Mouse (Mus musculus): ENCODE results near the gene Zbtb16. TPM values are rescaled to one million over a fixed set of nuclear protein-coding genes. Genes with fewer than 3 reads are reported as not detected.
A peak's percentile ranks its signal among the peaks of the same experiment; 100 is the strongest.

Gene Zbtb16
- polyA plus RNA-seq, 1 experiment from 2014 or later: 2.3 TPM

DNA sequence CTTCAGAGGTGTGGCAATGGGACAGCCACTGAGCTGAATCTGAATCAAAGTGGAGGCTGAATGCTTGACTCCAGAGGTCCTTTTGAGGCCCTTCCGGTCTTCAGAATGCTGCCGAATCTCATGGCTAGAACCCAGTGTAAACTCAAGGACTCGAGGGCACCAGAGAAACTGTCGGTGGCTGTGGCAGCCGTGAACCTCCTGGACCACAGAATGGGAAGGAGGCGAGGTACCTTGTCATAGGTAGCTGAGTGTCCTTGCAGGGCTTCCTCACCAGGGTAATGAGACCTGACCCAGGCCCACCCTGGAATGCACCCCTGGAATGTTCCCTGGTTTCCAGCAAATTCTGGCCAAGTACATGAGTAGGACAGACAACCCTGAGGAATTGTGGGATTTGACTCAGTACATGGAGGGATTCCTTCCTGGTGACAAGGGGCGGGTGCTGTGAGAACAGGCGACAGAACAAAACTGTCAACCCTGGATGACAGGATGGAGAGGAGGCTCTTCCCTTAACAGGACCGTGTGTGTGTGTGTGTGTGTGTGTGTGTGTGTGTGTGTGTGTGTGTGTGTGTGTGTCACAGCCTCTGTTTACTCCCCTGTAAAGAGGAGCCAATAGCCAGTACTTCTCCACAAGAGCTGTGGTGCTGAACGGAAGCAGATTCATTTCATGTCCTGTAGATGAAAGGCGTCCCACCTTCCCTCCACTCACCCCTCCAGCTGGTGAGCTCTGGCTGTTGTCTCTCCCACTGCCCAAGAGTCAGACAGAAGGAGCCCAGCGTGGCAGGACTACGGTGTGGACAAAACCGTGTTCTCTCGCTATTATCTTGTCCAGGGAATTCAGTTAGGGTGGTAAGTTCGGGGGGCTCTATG lies 189.0 kb downstream of the Zbtb16 start:
- 40% methylated on average over 16 of the region's 16 CpGs for whole genome bisulfite sequencing
- H3K36me3 ChIP-seq (ENCODE audit: control insufficient read depth, insufficient read depth, low read length): no peaks in the 10 kb centered on the region
- H3K4me2 ChIP-seq (ENCODE audit: low read length): no peak overlapping the region
- no peak overlapping the region for H3K4me3 ChIP-seq (ENCODE audit: low read depth, low read length)
- H3K27me3 ChIP-seq (replicated peaks; ENCODE audit: control insufficient read depth, insufficient read depth, low read length): no peaks in the 10 kb centered on the region; the same call in 1 of the 2 replicates
- H3K4me1 ChIP-seq (ENCODE audit: control insufficient read depth, insufficient read depth, low read length): peaks cover 25% of the 10 kb centered on the region
- no peak for DNase-seq (ENCODE audit: low spot score)
- H3K9me3 ChIP-seq (replicated peaks; ENCODE audit: control insufficient read depth, low read length): no peaks in the 10 kb centered on the region
- no peak overlapping the region for H3K9ac ChIP-seq (ENCODE audit: low read length)
- H3K27ac ChIP-seq (ENCODE audit: low read depth, low read length): no peak overlapping the region
- ATAC-seq: no peak

DNA sequence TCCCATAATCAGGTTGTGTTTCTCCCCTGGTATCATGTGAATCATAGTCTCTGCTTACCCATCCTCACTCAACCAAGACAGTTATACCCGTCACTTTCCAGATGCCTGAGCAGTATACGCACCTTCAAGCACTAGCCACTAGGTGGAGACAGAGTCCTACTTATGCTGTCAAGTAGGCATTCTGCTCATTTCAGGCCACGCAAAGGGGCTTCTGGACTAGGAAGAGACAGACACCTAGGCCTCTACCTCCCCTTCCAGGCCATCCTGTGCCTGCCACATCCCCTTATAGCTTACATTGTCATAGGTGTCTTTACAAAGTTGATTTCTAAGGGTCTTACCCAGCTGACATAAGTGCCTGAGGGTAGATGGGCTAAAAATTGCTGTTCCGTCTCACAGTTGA lies 189.8 kb downstream of the Zbtb16 start:
- Histone ChIP-seq H3K27ac (ENCODE audit: low read depth, low read length) (no peak overlapping the region), H3K4me3 (ENCODE audit: low read depth, low read length) (no peak overlapping the region), H3K9me3 (replicated peaks; ENCODE audit: control insufficient read depth, low read length) (no peaks in the 10 kb centered on the region), H3K4me2 (ENCODE audit: low read length) (no peak overlapping the region), H3K27me3 (replicated peaks; ENCODE audit: control insufficient read depth, insufficient read depth, low read length) (no peaks in the 10 kb centered on the region; the same call in 1 of the 2 replicates), H3K36me3 (ENCODE audit: control insufficient read depth, insufficient read depth, low read length) (no peaks in the 10 kb centered on the region), H3K9ac (ENCODE audit: low read length) (no peak overlapping the region), H3K4me1 (ENCODE audit: control insufficient read depth, insufficient read depth, low read length) (peaks cover 25% of the 10 kb centered on the region)
- ATAC-seq (peak; percentile 49; the same call in 1 of the 2 replicates), DNase-seq (ENCODE audit: low spot score) (peak; percentile 92)
- WGBS: 24% methylated on average over 4 of the region's 4 CpGs

DNA sequence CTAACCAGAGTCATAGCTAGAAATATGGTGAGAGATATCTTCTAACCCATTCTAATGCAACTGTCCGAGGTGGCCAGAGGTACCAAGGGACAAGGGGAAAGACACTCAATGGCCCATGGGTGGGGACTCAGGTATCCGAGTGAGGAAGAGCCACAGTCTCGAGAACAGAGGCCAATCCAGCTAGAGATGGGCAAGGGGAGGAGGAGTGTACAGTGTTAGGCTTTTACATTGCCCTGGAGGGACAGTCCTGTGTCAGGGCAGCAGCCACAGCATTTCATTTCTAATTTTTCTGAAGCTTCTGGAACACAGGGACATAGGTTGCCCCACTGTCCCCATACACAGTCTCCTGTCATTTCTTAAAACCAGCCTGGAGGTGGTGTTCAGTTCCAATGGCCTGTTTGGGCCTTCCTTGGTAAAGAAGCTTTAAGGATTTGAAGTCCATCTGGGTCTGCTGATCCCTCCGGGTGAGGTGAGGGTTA lies 190.3 kb downstream of the Zbtb16 start:
- H3K4me3 ChIP-seq (ENCODE audit: low read depth, low read length): no peak overlapping the region
- 51% methylated on average over 4 of the region's 4 CpGs for WGBS
- no peaks in the 10 kb centered on the region for H3K9me3 ChIP-seq (replicated peaks; ENCODE audit: control insufficient read depth, low read length)
- DNase-seq (ENCODE audit: low spot score) (no peak), ATAC-seq (no peak)
- H3K36me3 ChIP-seq (ENCODE audit: control insufficient read depth, insufficient read depth, low read length): no peaks in the 10 kb centered on the region
- peaks cover 25% of the 10 kb centered on the region for H3K4me1 ChIP-seq (ENCODE audit: control insufficient read depth, insufficient read depth, low read length)
- no peak overlapping the region for H3K4me2 ChIP-seq (ENCODE audit: low read length)
- H3K9ac ChIP-seq (ENCODE audit: low read length): no peak overlapping the region
- H3K27me3 ChIP-seq (replicated peaks; ENCODE audit: control insufficient read depth, insufficient read depth, low read length): no peaks in the 10 kb centered on the region; the same call in 1 of the 2 replicates
- no peak overlapping the region for H3K27ac ChIP-seq (ENCODE audit: low read depth, low read length)

- no peaks in the 10 kb centered on the region; the same call in 1 of the 2 replicates for H3K27me3 ChIP-seq (replicated peaks; ENCODE audit: control insufficient read depth, insufficient read depth, low read length)
- 51% methylated on average over 13 of the region's 13 CpGs for WGBS
- H3K4me2 ChIP-seq (ENCODE audit: low read length): no peak overlapping the region
- peaks cover 23% of the 10 kb centered on the region for H3K4me1 ChIP-seq (ENCODE audit: control insufficient read depth, insufficient read depth, low read length)
- no peaks in the 10 kb centered on the region for H3K9me3 ChIP-seq (replicated peaks; ENCODE audit: control insufficient read depth, low read length)
- H3K27ac ChIP-seq (ENCODE audit: low read depth, low read length): no peak overlapping the region
- no peak overlapping the region for H3K4me3 ChIP-seq (ENCODE audit: low read depth, low read length)
- no peak for ATAC-seq
- H3K36me3 ChIP-seq (ENCODE audit: control insufficient read depth, insufficient read depth, low read length): no peaks in the 10 kb centered on the region
- no peak overlapping the region for H3K9ac ChIP-seq (ENCODE audit: low read length)
- DNase-seq (ENCODE audit: low spot score): peak; percentile 75
Observed at GRCm38 (mm10) chr9:48644926-48645647, 190.9 kb downstream of the Zbtb16 start.

DNA sequence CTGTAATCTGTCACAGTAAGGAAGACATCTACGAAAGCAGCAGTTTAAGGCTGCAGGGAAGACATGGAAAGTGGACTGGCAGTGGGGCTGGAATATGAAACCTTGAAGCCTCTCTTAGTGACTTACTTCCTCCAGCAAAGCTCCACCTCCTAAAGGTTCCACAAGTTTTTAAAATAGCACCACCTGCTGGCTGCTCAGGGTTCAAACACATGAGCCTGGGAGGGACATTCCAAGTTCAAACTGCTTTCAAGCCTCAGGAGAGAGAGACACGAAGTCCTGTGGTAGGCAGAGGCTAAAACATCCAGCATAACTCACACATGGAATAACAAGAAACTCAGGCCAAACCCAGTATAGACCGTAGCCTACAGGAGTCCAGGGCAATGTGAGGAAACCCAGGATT lies 191.6 kb downstream of the Zbtb16 start:
- H3K27me3 ChIP-seq (replicated peaks; ENCODE audit: control insufficient read depth, insufficient read depth, low read length): 0 out of 2 replicates have a peak, but pooled peaks cover 3% of the 10 kb centered on the region
- DNase-seq (ENCODE audit: low spot score) (no peak), ATAC-seq (no peak)
- no peaks in the 10 kb centered on the region for H3K9me3 ChIP-seq (replicated peaks; ENCODE audit: control insufficient read depth, low read length)
- 77% methylated on average over 3 of the region's 3 CpGs for WGBS
- peaks cover 16% of the 10 kb centered on the region for H3K4me1 ChIP-seq (ENCODE audit: control insufficient read depth, insufficient read depth, low read length)
- H3K27ac ChIP-seq (ENCODE audit: low read depth, low read length): no peak overlapping the region
- H3K4me3 ChIP-seq (ENCODE audit: low read depth, low read length): no peak overlapping the region
- H3K36me3 ChIP-seq (ENCODE audit: control insufficient read depth, insufficient read depth, low read length): no peaks in the 10 kb centered on the region
- no peak overlapping the region for H3K9ac ChIP-seq (ENCODE audit: low read length)
- H3K4me2 ChIP-seq (ENCODE audit: low read length): no peak overlapping the region

- Histone ChIP-seq H3K36me3 (ENCODE audit: control insufficient read depth, insufficient read depth, low read length) (no peaks in the 10 kb centered on the region), H3K4me2 (ENCODE audit: low read length) (no peak overlapping the region), H3K27ac (ENCODE audit: low read depth, low read length) (no peak overlapping the region), H3K4me1 (ENCODE audit: control insufficient read depth, insufficient read depth, low read length) (no peaks in the 10 kb centered on the region), H3K4me3 (ENCODE audit: low read depth, low read length) (no peak overlapping the region), H3K27me3 (replicated peaks; ENCODE audit: control insufficient read depth, insufficient read depth, low read length) (0 out of 2 replicates have a peak, but pooled peaks cover 7% of the 10 kb centered on the region), H3K9ac (ENCODE audit: low read length) (no peak overlapping the region), H3K9me3 (replicated peaks; ENCODE audit: control insufficient read depth, low read length) (no peaks in the 10 kb centered on the region)
- WGBS: 92% methylated on average over 8 of the region's 8 CpGs
- ATAC-seq: no peak
- DNase-seq (ENCODE audit: low spot score): no peak
Observed at GRCm38 (mm10) chr9:48641636-48642035, 194.4 kb downstream of the Zbtb16 start.

DNA sequence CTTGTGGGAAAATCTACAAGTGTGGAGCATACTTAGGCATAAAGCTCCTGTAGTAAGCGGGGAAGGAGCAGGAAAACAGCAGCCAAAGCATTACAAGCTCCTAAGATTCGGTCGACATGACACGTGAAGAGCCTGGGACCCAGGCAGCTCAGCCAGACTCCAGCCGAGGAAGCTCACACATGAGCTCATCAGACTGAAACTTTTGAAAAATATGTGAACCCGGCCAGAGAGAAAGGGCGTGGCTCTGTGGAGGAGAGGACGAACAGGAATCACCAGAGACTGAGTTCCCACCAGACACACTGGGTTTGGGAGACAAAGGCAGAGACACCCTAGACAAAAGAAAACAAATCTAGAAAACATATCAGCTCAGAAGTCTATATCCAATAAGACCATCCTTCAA lies 195.1 kb downstream of the Zbtb16 start:
- H3K27ac ChIP-seq (ENCODE audit: low read depth, low read length): no peak overlapping the region
- DNase-seq (ENCODE audit: low spot score) (no peak), ATAC-seq (no peak)
- no peak overlapping the region for H3K9ac ChIP-seq (ENCODE audit: low read length)
- 0 out of 2 replicates have a peak, but pooled peaks cover 7% of the 10 kb centered on the region for H3K27me3 ChIP-seq (replicated peaks; ENCODE audit: control insufficient read depth, insufficient read depth, low read length)
- H3K4me1 ChIP-seq (ENCODE audit: control insufficient read depth, insufficient read depth, low read length): no peaks in the 10 kb centered on the region
- H3K4me3 ChIP-seq (ENCODE audit: low read depth, low read length): no peak overlapping the region
- no peaks in the 10 kb centered on the region for H3K9me3 ChIP-seq (replicated peaks; ENCODE audit: control insufficient read depth, low read length)
- WGBS: 86% methylated on average over 8 of the region's 8 CpGs
- H3K36me3 ChIP-seq (ENCODE audit: control insufficient read depth, insufficient read depth, low read length): no peaks in the 10 kb centered on the region
- H3K4me2 ChIP-seq (ENCODE audit: low read length): no peak overlapping the region

DNA sequence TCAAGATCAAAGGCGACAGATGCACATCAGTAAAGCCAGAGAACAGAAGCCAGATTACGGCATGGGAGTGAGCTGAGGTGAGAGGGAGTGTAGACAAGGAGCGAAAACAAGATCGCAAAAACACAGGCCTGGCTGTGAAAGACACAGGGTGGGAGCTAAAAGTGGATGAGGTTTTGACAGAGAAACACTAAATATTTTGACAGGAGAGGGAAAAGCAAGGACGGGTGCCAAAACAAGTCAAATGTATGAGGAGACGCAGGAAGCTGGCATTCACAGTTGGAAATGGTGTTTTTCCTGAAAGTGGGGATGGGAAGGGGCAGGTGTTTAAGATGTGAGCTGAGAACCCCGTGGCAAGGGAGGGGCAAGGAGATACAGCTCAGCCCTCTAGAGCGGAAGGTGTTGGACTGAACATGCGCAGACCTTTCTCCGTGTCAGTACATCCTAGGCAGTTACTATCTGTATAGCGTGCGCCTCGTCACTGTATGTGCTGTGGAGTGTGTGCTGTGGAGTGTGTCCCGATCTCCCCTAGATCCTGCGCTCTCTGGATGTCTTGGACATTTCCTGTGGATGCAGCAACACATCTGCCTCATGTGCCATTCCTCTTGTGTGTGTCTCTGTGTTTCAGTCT lies 197.7 kb downstream of the Zbtb16 start:
- DNase-seq (ENCODE audit: low spot score) (peak; percentile 81), ATAC-seq (peak; percentile 88; the same call in 1 of the 2 replicates)
- no peaks in the 10 kb centered on the region for H3K4me1 ChIP-seq (ENCODE audit: control insufficient read depth, insufficient read depth, low read length)
- no peaks in the 10 kb centered on the region for H3K36me3 ChIP-seq (ENCODE audit: control insufficient read depth, insufficient read depth, low read length)
- H3K9ac ChIP-seq (ENCODE audit: low read length): no peak overlapping the region
- no peak overlapping the region for H3K27ac ChIP-seq (ENCODE audit: low read depth, low read length)
- no peak overlapping the region for H3K4me2 ChIP-seq (ENCODE audit: low read length)
- no peaks in the 10 kb centered on the region for H3K9me3 ChIP-seq (replicated peaks; ENCODE audit: control insufficient read depth, low read length)
- 49% methylated on average over 15 of the region's 15 CpGs for whole genome bisulfite sequencing
- H3K27me3 ChIP-seq (replicated peaks; ENCODE audit: control insufficient read depth, insufficient read depth, low read length): 0 out of 2 replicates have a peak, but pooled peaks cover 7% of the 10 kb centered on the region
- H3K4me3 ChIP-seq (ENCODE audit: low read depth, low read length): no peak overlapping the region

Data from forebrain, embryonic 14.5 days (tissue).